Mouse (Mus musculus): ENCODE results near the gene Cngb1. TPM values are rescaled to one million over a fixed set of nuclear protein-coding genes. Genes with fewer than 3 reads are reported as not detected.
A peak's percentile ranks its signal among the peaks of the same experiment; 100 is the strongest.

Cngb1 gene
- polyA plus RNA-seq, 1 experiment: 0.59 TPM

DNA sequence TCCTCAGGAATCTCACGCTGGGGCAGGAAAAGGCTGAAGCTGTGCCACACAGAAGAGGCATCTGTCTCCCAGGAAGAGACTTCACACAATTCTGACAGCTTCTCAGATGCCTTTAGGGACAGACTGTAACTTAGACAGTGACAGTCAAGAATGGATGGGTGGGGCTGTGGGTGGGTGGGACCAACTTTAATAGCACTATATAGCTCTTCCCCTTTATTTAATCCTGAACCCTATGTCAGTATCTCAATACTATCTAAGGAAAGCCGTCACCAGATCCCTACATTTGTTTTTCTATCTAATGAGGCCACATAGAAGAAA lies 79.3 kb downstream of the Cngb1 start:
- TF ChIP-seq CTCF (IDR thresholded peaks at IDR 0.05; ENCODE audit: low read depth, low read length) (no peak), POLR2A (IDR thresholded peaks at IDR 0.05; ENCODE audit: borderline replicate concordance, low read depth, low read length) (no peak)
- Histone ChIP-seq H3K4me3 (ENCODE audit: insufficient read depth, low read length) (no peak overlapping the region), H3K4me1 (ENCODE audit: control insufficient read depth, insufficient read depth, low read length) (no peaks in the 10 kb centered on the region), H3K27ac (ENCODE audit: insufficient read depth, low read depth, low read length) (no peak overlapping the region)

DNA sequence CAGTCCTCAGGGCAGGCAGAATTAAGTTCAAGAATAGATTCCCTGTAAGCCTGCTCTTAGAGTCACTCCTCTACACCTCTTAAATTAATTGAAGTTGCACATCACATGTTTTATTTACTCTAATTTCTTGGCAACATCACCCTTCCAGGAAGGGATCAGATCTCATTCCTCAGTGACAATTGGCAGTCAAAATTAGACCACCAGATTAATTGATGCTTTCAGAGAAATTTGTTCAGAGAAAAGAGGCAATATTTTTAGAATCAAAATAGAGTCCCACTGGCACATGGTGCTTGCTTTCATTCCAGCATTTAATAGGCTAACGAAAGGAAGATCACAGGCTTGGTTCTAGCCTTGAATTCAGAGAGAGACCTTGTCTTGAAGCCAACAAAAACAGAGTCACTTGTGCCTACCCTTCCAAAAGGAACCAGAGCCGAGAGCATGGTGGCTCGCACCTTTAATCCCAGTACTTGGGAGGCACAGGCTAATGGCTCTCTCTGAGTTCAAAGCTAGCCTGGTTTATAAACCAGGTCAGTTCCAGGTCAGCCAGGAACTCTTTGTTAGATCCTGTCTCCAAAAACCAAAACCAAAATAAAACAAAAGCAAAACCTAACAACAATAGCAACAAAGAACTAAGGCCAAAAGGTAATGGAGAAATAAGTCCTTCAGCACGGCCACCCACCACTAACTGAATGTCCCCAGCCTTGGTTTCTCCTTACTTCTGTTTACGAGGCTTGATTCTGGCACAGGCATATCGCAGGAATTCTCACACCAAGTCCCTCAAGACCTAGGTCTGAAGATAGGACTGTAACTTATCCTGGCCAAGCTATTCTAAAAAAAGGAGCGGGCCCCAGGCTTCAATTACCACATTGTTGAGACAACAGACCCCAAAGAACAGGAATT lies 79.9 kb downstream of the Cngb1 start:
- TF ChIP-seq CTCF (IDR thresholded peaks at IDR 0.05; ENCODE audit: low read depth, low read length): no peak
- TF ChIP-seq POLR2A (IDR thresholded peaks at IDR 0.05; ENCODE audit: borderline replicate concordance, low read depth, low read length): no peak
- Histone ChIP-seq H3K4me3 (ENCODE audit: insufficient read depth, low read length) (no peak overlapping the region), H3K4me1 (ENCODE audit: control insufficient read depth, insufficient read depth, low read length) (no peaks in the 10 kb centered on the region), H3K27ac (ENCODE audit: insufficient read depth, low read depth, low read length) (no peak overlapping the region)

DNA sequence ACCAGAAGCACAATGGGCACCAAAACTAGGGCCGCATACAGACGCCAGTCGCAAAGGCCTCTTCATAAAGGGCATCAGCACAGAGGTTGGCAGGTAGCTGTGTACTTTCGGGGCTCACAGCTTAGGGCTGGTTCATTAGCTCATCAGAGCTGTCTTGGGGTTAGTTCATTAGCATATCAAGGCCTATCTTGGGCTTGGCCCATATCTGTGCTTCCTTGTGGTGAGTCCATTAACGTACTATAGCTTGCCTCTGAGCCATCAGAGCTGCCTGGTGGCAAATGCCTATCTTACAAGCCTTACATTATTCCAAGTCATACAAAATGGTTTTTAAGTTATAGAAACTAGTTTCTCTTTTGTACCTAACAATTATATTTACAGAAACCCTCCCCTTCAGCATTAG lies 82.4 kb downstream of the Cngb1 start:
- H3K27ac ChIP-seq (ENCODE audit: insufficient read depth, low read depth, low read length): no peak overlapping the region
- H3K4me3 ChIP-seq (ENCODE audit: insufficient read depth, low read length): no peak overlapping the region
- TF ChIP-seq POLR2A (IDR thresholded peaks at IDR 0.05; ENCODE audit: borderline replicate concordance, low read depth, low read length) (no peak), CTCF (IDR thresholded peaks at IDR 0.05; ENCODE audit: low read depth, low read length) (no peak)
- no peaks in the 10 kb centered on the region for H3K4me1 ChIP-seq (ENCODE audit: control insufficient read depth, insufficient read depth, low read length)

DNA sequence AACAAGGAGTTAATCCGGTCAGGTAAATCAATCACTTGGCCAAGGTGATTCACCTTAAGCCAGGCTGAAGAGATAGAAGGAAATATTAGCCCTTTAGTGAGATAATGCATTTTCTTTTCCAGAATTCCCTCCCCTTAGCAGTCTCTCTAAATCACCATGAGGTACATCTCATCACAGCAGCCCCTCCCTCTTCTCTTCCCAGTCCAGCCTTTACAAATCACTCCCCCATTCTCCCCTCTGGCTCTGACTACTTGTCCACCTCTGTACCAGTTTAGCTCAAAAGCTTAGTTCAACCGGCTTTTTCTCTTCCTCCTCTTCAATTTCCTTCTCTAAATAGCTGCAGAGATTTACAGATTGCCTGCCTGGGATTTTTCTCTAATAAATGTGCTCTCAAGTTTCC lies 85.3 kb downstream of the Cngb1 start:
- H3K27ac ChIP-seq (ENCODE audit: insufficient read depth, low read depth, low read length): no peak overlapping the region
- no peaks in the 10 kb centered on the region for H3K4me1 ChIP-seq (ENCODE audit: control insufficient read depth, insufficient read depth, low read length)
- no peak overlapping the region for H3K4me3 ChIP-seq (ENCODE audit: insufficient read depth, low read length)
- TF ChIP-seq POLR2A (IDR thresholded peaks at IDR 0.05; ENCODE audit: borderline replicate concordance, low read depth, low read length) (no peak), CTCF (IDR thresholded peaks at IDR 0.05; ENCODE audit: low read depth, low read length) (no peak)

DNA sequence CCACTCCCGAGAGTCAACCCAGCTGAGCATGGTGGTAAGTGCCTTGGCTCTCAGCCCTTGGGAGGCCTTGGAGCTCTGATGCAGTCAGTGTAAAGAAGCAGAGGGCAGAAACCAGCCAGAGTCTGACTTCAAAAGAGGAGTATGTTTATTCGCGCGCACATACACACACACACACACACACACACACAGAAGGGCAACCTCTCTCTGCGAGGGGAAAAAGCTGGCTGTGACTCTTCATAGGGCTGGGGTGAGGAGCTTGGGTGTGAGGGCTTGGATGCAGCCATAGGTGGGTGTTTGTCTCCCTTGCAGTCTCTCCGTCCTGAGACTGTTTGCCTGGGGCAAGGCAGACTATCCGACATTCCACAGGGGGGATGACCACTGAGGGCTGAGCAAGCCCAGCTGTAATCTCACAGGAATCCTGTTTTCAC lies 85.8 kb downstream of the Cngb1 start:
- H3K4me1 ChIP-seq (ENCODE audit: control insufficient read depth, insufficient read depth, low read length): no peaks in the 10 kb centered on the region
- no peak overlapping the region for H3K4me3 ChIP-seq (ENCODE audit: insufficient read depth, low read length)
- no peak overlapping the region for H3K27ac ChIP-seq (ENCODE audit: insufficient read depth, low read depth, low read length)
- TF ChIP-seq CTCF (IDR thresholded peaks at IDR 0.05; ENCODE audit: low read depth, low read length) (no peak), POLR2A (IDR thresholded peaks at IDR 0.05; ENCODE audit: borderline replicate concordance, low read depth, low read length) (no peak)

DNA sequence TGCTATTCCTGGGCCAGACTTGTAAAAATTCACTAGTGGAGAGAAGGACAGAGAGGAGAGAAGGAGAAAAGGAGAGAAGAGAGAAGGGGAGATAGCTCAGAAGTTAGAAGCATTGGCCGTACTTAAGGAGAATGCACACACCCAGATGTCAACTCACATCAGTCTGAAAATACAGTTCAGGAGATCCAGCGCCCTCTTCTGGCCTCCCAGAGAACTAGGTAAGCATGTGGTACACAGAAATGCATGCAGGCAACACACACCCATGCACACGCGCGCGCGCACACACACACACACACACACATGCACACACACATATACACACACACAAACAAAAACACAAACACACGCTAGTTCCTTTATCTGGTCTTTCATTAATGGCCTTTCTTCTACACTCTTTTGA lies 86.8 kb downstream of the Cngb1 start:
- Histone ChIP-seq H3K27ac (ENCODE audit: insufficient read depth, low read depth, low read length) (no peak overlapping the region), H3K4me1 (ENCODE audit: control insufficient read depth, insufficient read depth, low read length) (no peaks in the 10 kb centered on the region), H3K4me3 (ENCODE audit: insufficient read depth, low read length) (no peak overlapping the region)
- no peak for TF ChIP-seq CTCF (IDR thresholded peaks at IDR 0.05; ENCODE audit: low read depth, low read length)
- no peak for TF ChIP-seq POLR2A (IDR thresholded peaks at IDR 0.05; ENCODE audit: borderline replicate concordance, low read depth, low read length)

DNA sequence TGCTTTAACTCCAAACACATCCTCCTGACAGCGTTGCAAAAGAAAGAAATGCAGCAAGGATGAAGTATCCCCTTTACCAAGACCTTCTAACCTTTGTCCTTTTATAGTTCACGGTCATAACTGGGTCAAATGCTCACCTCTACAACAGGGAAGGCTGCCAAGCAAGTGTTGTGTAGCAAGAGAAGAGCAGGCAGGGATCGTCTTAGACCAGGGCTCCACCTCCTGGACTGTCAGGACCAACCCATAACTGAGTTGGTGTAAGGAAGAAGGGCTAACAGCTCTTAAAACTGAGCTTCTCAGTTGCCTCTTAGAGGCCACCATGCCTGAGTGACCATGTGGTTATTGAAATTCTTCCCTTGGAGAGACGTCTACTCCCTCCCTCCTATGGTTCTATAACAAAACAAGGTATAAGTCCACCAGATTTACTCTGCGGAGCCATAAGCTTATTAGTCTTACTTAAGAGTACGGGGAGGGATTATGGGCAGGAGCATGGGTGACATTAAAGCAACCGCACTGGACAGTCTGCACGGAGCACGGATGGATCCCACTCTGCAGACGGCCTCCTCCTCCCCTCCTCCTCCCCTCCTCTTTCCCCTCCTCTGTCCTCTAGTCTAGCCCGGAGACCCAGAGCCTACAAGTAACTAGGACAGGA lies 90.5 kb downstream of the Cngb1 start:
- TF ChIP-seq POLR2A (IDR thresholded peaks at IDR 0.05; ENCODE audit: borderline replicate concordance, low read depth, low read length) (no peak), CTCF (IDR thresholded peaks at IDR 0.05; ENCODE audit: low read depth, low read length) (no peak)
- H3K4me1 ChIP-seq (ENCODE audit: control insufficient read depth, insufficient read depth, low read length): no peaks in the 10 kb centered on the region
- H3K4me3 ChIP-seq (ENCODE audit: insufficient read depth, low read length): no peak overlapping the region
- H3K27ac ChIP-seq (ENCODE audit: insufficient read depth, low read depth, low read length): no peak overlapping the region

DNA sequence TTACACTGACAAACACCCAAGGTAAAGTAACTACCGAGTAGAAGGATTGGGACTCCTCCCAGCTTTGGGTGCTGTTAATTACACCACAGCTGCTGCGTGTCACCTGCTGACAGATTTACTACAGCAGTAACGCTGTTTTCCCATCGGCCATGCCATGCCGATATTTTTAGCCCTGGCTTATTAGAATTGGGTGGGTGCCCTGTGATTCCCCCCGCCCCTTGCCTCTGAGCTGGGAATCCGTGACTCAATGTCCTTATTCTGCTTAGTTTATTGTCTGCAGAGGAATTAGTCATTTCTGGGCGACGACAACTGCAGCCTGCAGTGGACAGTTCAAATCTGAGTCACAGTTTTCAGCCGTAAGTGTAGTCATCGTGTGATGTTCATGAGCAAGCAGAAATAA lies 96.5 kb downstream of the Cngb1 start:
- Histone ChIP-seq H3K4me3 (ENCODE audit: insufficient read depth, low read length) (peak overlapping the region; percentile 19; the same call in 1 of the 2 replicates), H3K4me1 (ENCODE audit: control insufficient read depth, insufficient read depth, low read length) (peaks cover 12% of the 10 kb centered on the region), H3K27ac (ENCODE audit: insufficient read depth, low read depth, low read length) (no peak overlapping the region)
- TF ChIP-seq POLR2A (IDR thresholded peaks at IDR 0.05; ENCODE audit: borderline replicate concordance, low read depth, low read length): no peak
- TF ChIP-seq CTCF (IDR thresholded peaks at IDR 0.05; ENCODE audit: low read depth, low read length): no peak

DNA sequence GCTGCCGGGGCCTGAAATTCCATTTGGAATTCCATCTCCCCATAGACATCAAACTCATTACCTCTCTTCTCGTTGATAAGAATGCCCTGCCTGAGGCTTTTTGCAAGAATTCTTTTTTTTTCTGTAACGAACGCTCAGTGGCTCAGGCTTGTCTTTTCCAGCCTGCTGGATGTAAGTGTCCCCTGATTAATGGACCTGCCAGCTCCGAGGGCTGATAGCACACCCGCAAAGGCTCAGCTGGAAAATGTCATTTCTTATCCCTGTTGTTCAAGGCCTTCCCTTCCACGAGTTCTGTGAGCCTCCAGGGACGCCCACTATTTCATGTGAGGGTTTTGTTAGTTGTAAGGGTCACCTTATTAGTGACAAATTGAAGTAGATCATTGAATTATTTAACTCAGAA lies 100.4 kb downstream of the Cngb1 start:
- H3K4me1 ChIP-seq (ENCODE audit: control insufficient read depth, insufficient read depth, low read length): peaks cover 12% of the 10 kb centered on the region
- TF ChIP-seq POLR2A (IDR thresholded peaks at IDR 0.05; ENCODE audit: borderline replicate concordance, low read depth, low read length): no peak
- TF ChIP-seq CTCF (IDR thresholded peaks at IDR 0.05; ENCODE audit: low read depth, low read length): no peak
- H3K4me3 ChIP-seq (ENCODE audit: insufficient read depth, low read length): no peak overlapping the region
- no peak overlapping the region for H3K27ac ChIP-seq (ENCODE audit: insufficient read depth, low read depth, low read length)

DNA sequence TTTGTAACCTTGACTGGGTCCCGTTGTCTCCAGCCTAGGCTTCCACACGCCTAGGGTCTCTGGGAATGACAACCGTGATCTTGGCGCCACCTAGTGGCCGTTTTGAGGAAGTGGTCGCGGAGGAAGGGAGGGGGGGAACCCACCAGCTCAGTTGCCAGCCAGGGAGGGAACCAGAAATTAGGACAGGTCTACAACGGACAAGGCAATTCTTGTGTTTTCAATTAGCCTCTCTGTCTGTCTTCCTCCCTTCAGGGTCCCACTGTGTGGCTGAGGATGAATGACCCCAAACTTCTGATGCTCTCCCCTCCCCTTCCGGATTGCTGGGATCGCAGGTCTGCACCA lies 102.4 kb downstream of the Cngb1 start:
- peak; percentile 95 for TF ChIP-seq CTCF (IDR thresholded peaks at IDR 0.05; ENCODE audit: low read depth, low read length)
- no peak for TF ChIP-seq POLR2A (IDR thresholded peaks at IDR 0.05; ENCODE audit: borderline replicate concordance, low read depth, low read length)
- Histone ChIP-seq H3K4me3 (ENCODE audit: insufficient read depth, low read length) (no peak overlapping the region), H3K4me1 (ENCODE audit: control insufficient read depth, insufficient read depth, low read length) (no peaks in the 10 kb centered on the region), H3K27ac (ENCODE audit: insufficient read depth, low read depth, low read length) (no peak overlapping the region)

Data from bone marrow macrophage, adult 2 months (primary cell).